Mouse (Mus musculus): ENCODE results near the gene Pcgf2.

DNA sequence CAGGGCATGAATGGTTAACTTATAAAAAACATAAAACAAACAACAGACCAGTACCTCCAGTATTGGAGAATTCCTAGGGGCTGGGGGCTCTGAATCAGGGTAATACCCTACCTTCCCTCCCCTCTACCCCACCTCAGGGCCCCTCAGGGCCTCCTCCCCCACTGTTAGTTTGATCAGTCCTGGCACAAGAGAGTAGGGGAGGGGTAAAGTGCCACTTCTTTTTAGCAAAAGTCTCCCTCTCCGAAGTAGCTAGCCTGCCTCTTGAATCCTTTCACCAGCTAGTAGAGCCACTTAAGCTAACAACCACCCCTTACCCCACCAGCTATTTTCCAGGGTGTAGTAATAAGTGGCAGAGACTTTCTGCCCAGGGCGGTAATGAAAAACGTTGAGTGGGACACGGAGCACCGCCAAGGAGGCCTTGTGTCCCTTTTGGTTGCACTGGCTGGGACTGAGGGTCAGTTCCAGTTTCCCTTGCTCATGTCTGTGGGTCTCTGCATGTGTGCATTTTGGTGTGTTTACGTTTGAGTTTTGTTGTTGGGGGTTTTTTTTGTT lies 17.7 kb downstream of the Pcgf2 start:
- TF ChIP-seq MAX (IDR thresholded peaks at IDR 0.05; ENCODE audit: low read depth) (no peak), USF1 (IDR thresholded peaks at IDR 0.05; ENCODE audit: low read depth) (no peak), POLR2A (IDR thresholded peaks at IDR 0.05; ENCODE audit: insufficient read length, low read depth) (no peak)

All from myocyte (in vitro differentiated cells).